Mouse (Mus musculus): Measurements from ENCODE around the gene Tbc1d14. TPM values are rescaled to one million over a fixed set of nuclear protein-coding genes. Genes with fewer than 3 reads are reported as not detected.

Tbc1d14 gene
- total RNA-seq, 2 experiments from 2014 or later = 50.3 to 65.3 TPM

GRCm38 (mm10) chr5:36579967-36580366 lies 13.1 kb downstream of the Tbc1d14 start:
- DNase-seq (ENCODE audit: low spot score in 2 of 2) = no peak

GRCm38 (mm10) chr5:36578982-36579381 lies 14.1 kb downstream of the Tbc1d14 start:
- DNase-seq (ENCODE audit: low spot score in 2 of 2) = no peak

- no peak for DNase-seq (ENCODE audit: low spot score in 2 of 2)
These were observed 16.6 kb downstream of the Tbc1d14 start for GRCm38 (mm10) chr5:36576457-36576856.

GRCm38 (mm10) chr5:36575745-36576144 lies 17.3 kb downstream of the Tbc1d14 start:
- DNase-seq (ENCODE audit: low spot score in 2 of 2) = no peak

GRCm38 (mm10) chr5:36575227-36575626 lies 17.8 kb downstream of the Tbc1d14 start:
- DNase-seq (ENCODE audit: low spot score in 2 of 2) = no peak

GRCm38 (mm10) chr5:36574147-36574870 lies 18.8 kb downstream of the Tbc1d14 start:
- no peak for DNase-seq (ENCODE audit: low spot score in 2 of 2)

GRCm38 (mm10) chr5:36573354-36573753 lies 19.7 kb downstream of the Tbc1d14 start:
- no peak for DNase-seq (ENCODE audit: low spot score in 2 of 2)

- DNase-seq (ENCODE audit: low spot score in 2 of 2) = no peak
These were observed 21.7 kb downstream of the Tbc1d14 start for GRCm38 (mm10) chr5:36571371-36571770.

GRCm38 (mm10) chr5:36570546-36571245 lies 22.4 kb downstream of the Tbc1d14 start:
- DNase-seq (ENCODE audit: low spot score in 2 of 2) = no peak

GRCm38 (mm10) chr5:36570098-36570497 lies 23.0 kb downstream of the Tbc1d14 start:
- no peak for DNase-seq (ENCODE audit: low spot score in 2 of 2)

- no peak for DNase-seq (ENCODE audit: low spot score in 2 of 2)
These were observed 25.0 kb downstream of the Tbc1d14 start for GRCm38 (mm10) chr5:36568118-36568517.

- no peak for DNase-seq (ENCODE audit: low spot score in 2 of 2)
These were observed 25.4 kb downstream of the Tbc1d14 start for GRCm38 (mm10) chr5:36567627-36568026.

- no peak for DNase-seq (ENCODE audit: low spot score in 2 of 2)
These were observed 28.5 kb downstream of the Tbc1d14 start for GRCm38 (mm10) chr5:36564530-36564929.

- no peak for DNase-seq (ENCODE audit: low spot score in 2 of 2)
These were observed 29.3 kb downstream of the Tbc1d14 start for GRCm38 (mm10) chr5:36563741-36564140.

- no peak for DNase-seq (ENCODE audit: low spot score in 2 of 2)
These were observed 30.2 kb downstream of the Tbc1d14 start for GRCm38 (mm10) chr5:36562791-36563445.

GRCm38 (mm10) chr5:36561509-36561908 lies 31.6 kb downstream of the Tbc1d14 start:
- DNase-seq (ENCODE audit: low spot score in 2 of 2) = no peak

- no peak for DNase-seq (ENCODE audit: low spot score in 2 of 2)
These were observed 32.6 kb downstream of the Tbc1d14 start for GRCm38 (mm10) chr5:36560490-36560889.

GRCm38 (mm10) chr5:36559510-36560235 lies 33.4 kb downstream of the Tbc1d14 start:
- no peak for DNase-seq (ENCODE audit: low spot score in 2 of 2)

- DNase-seq (ENCODE audit: low spot score in 2 of 2) = no peak
These were observed 34.0 kb downstream of the Tbc1d14 start for GRCm38 (mm10) chr5:36559106-36559505.

GRCm38 (mm10) chr5:36558526-36558925 lies 34.5 kb downstream of the Tbc1d14 start:
- no peak for DNase-seq (ENCODE audit: low spot score in 2 of 2)

- DNase-seq (ENCODE audit: low spot score in 2 of 2) = no peak
These were observed 35.3 kb downstream of the Tbc1d14 start for GRCm38 (mm10) chr5:36557584-36558308.
